Comparison of ENCODE assay signal across 21 mouse cellular contexts in the genomic region with DNA sequence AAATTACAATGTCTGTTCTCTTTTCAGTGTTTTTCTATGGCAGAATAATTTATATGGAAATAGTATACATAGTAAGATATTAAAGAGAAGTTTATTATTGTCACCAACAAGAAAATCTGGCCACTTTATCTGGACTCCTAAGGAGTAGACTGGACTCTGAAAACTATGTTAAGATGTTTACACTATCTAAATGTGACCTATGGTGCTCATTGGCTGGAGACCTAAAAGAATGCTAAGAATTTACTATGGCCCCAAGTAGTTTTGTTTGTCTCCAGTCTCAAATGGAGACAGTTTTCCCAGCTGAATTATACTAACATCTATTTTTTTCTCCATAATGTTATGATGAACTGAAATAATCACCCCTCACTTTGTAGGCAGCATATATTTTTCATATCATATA.
DNase-seq lines count a peak whose midpoint lies in the region; ATAC-seq and TF ChIP-seq lines count a peak whose summit lies in the region.
"Had no signal": no experiment of that assay in that cellular context is flagged by ENCODE, and none has a peak within 500 bp of the region (broad histone marks: within the 10 kb centered on the region; RNA-seq: fewer than 3 reads in every experiment).

No protein-coding gene starts in this region.

- H3K9ac ChIP-seq in kidney, postnatal 0 days (ENCODE audit: low read depth, low read length), result no peak overlapping the region
- no peak overlapping the region for H3K9ac ChIP-seq in lung, embryonic 16.5 days (ENCODE audit: low read length)
- H3K9ac ChIP-seq: embryonic facial prominence, embryonic 13.5 days; forebrain, embryonic 13.5 days; hindbrain, embryonic 12.5 days; hindbrain, embryonic 15.5 days had no signal

- no peaks in the 10 kb centered on the region for H3K27me3 ChIP-seq in kidney, postnatal 0 days (ENCODE audit: insufficient read depth, low read length)
- no peaks in the 10 kb centered on the region for H3K27me3 ChIP-seq in lung, embryonic 16.5 days (ENCODE audit: control insufficient read depth, insufficient read depth, low read depth, low read length)
- H3K27me3 ChIP-seq: embryonic facial prominence, embryonic 13.5 days; forebrain, embryonic 13.5 days; hindbrain, embryonic 12.5 days; hindbrain, embryonic 15.5 days had no signal

- ATAC-seq in kidney, postnatal 0 days (replicated peaks; ENCODE audit: low FRiP score, low read depth), result no peak
- ATAC-seq in lung, embryonic 16.5 days (ENCODE audit: low read depth), result peak; percentile 89
- ATAC-seq: activated CD4-positive, CD25-positive, alpha-beta regulatory T cell, adult 4 months; forebrain, embryonic 13.5 days; forebrain, embryonic 16.5 days had no signal

- no peaks in the 10 kb centered on the region for H3K36me3 ChIP-seq in kidney, postnatal 0 days (ENCODE audit: insufficient read depth, low read length)
- H3K36me3 ChIP-seq in lung, embryonic 16.5 days (ENCODE audit: control insufficient read depth, insufficient read depth, low read length), result no peaks in the 10 kb centered on the region
- H3K36me3 ChIP-seq: embryonic facial prominence, embryonic 13.5 days; forebrain, embryonic 10.5 days; hindbrain, embryonic 12.5 days; hindbrain, embryonic 15.5 days had no signal

- peak; percentile 67 for DNase-seq in kidney, postnatal 0 days (ENCODE audit: low spot score)
- DNase-seq in kidney, adult 8-10 months, result no peak
- no peak for DNase-seq in lung, adult 18-20 months
- DNase-seq in adipocyte (ENCODE audit: low spot score), result peak; percentile 13
- DNase-seq in cerebellum, adult 11 months, result no peak
- DNase-seq: adrenal gland, postnatal 10 days; adrenal gland, postnatal 36 days; cerebellum, adult 2 months; cerebellum, adult 9-11 months; cerebellum, postnatal 25 days; gastrocnemius, postnatal 14 days; heart, adult 11 months had no signal

- no peak for TF ChIP-seq CTCF in kidney, postnatal 0 days (IDR thresholded peaks at IDR 0.05; ENCODE audit: low read depth)

- no peak overlapping the region for H3K27ac ChIP-seq in kidney, postnatal 0 days
- H3K27ac ChIP-seq in lung, embryonic 16.5 days (ENCODE audit: low read length), result no peak overlapping the region
- H3K27ac ChIP-seq: embryonic facial prominence, embryonic 13.5 days; forebrain, embryonic 10.5 days; forebrain, embryonic 13.5 days; hindbrain, embryonic 12.5 days; hindbrain, embryonic 15.5 days had no signal

- no peak overlapping the region for H3K4me2 ChIP-seq in kidney, postnatal 0 days (ENCODE audit: low read length)
- H3K4me2 ChIP-seq in lung, embryonic 16.5 days (ENCODE audit: low read depth, low read length), result no peak overlapping the region
- H3K4me2 ChIP-seq: embryonic facial prominence, embryonic 13.5 days; forebrain, embryonic 13.5 days; heart, embryonic 11.5 days; hindbrain, embryonic 12.5 days; hindbrain, embryonic 15.5 days had no signal

- H3K9me3 ChIP-seq in kidney, postnatal 0 days (replicated peaks; ENCODE audit: low read length), result no peaks in the 10 kb centered on the region
- no peaks in the 10 kb centered on the region for H3K9me3 ChIP-seq in lung, embryonic 16.5 days (ENCODE audit: control insufficient read depth, low read length)
- H3K9me3 ChIP-seq: embryonic facial prominence, embryonic 13.5 days; forebrain, embryonic 10.5 days; forebrain, embryonic 13.5 days; hindbrain, embryonic 12.5 days; hindbrain, embryonic 15.5 days had no signal

- no peak overlapping the region for H3K4me3 ChIP-seq in kidney, postnatal 0 days (replicated peaks; ENCODE audit: low read depth, low read length)
- no peak overlapping the region for H3K4me3 ChIP-seq in lung, embryonic 16.5 days (ENCODE audit: low read length)
- H3K4me3 ChIP-seq: embryonic facial prominence, embryonic 13.5 days; forebrain, embryonic 10.5 days; forebrain, embryonic 13.5 days; hindbrain, embryonic 12.5 days; hindbrain, embryonic 15.5 days had no signal

- no peaks in the 10 kb centered on the region for H3K4me1 ChIP-seq in kidney, postnatal 0 days (replicated peaks; ENCODE audit: insufficient read depth, low read length)
- H3K4me1 ChIP-seq in lung, embryonic 16.5 days (replicated peaks; ENCODE audit: control insufficient read depth, insufficient read depth, low read length), result no peaks in the 10 kb centered on the region
- H3K4me1 ChIP-seq: embryonic facial prominence, embryonic 13.5 days; forebrain, embryonic 13.5 days; hindbrain, embryonic 12.5 days; hindbrain, embryonic 15.5 days had no signal

Comparison
In these comparisons a context has a peak if more than half of its experiments do, and no peak if none do; other contexts are left out.
1. DNase-seq: peak in kidney, postnatal 0 days (single experiment) and adipocyte (single experiment); none in kidney, adult 8-10 months (0 of 2), lung, adult 18-20 months (0 of 2) and cerebellum, adult 11 months (single experiment).